Mouse (Mus musculus) intestine, postnatal 0 days (tissue): ENCODE measurements around the gene Tmem259. TPM values are rescaled to one million over a fixed set of nuclear protein-coding genes. Genes with fewer than 3 reads are reported as not detected.

Experiments used
- ATAC-seq: fragments of 200-750 bp; cut with Nextera tagmentation; 2 replicates; pipeline ENCODE4 v1.8.0; 2017; ENCODE audit warnings: mild to moderate bottlenecking, moderate TSS enrichment, moderate library complexity
- H3K27ac ChIP-seq: fragments of 300-500 bp; sonication (generic); 2 replicates; pipeline ENCODE4 v1.5.1; 2014; ENCODE audit warnings: mild to moderate bottlenecking, low read depth, low read length, moderate library complexity
- H3K27me3 ChIP-seq: fragments of 300-500 bp; sonication (generic); replicated peaks from 2 replicates; pipeline ENCODE4 v1.6.1; 2014; ENCODE audit warnings: low read length, mixed read lengths; ENCODE audit not compliant: control insufficient read depth, insufficient read depth
- H3K36me3 ChIP-seq: fragments of 300-500 bp; sonication (generic); 2 replicates; pipeline ENCODE4 v1.6.1; 2014; ENCODE audit warnings: mild to moderate bottlenecking, moderate library complexity; ENCODE audit not compliant: control insufficient read depth, insufficient read depth
- H3K4me1 ChIP-seq: fragments of 300-500 bp; sonication (generic); replicated peaks from 2 replicates; pipeline ENCODE4 v1.6.1; 2014; ENCODE audit warnings: antibody characterized with exemption, low read length, mixed read lengths; ENCODE audit not compliant: control insufficient read depth, insufficient read depth
- H3K4me2 ChIP-seq: fragments of 300-500 bp; sonication (generic); replicated peaks from 2 replicates; pipeline ENCODE4 v1.6.1; 2014; ENCODE audit warnings: low read depth, mild to moderate bottlenecking, moderate library complexity
- H3K4me3 ChIP-seq: fragments of 300-500 bp; sonication (generic); 2 replicates; pipeline ENCODE4 v1.5.1; 2014; ENCODE audit warnings: low read depth, low read length
- H3K9ac ChIP-seq: fragments of 300-500 bp; sonication (generic); 2 replicates; pipeline ENCODE4 v1.6.1; 2014; ENCODE audit warnings: mild to moderate bottlenecking, low read depth, low read length
- H3K9me3 ChIP-seq: fragments of 300-500 bp; sonication (generic); 2 replicates; pipeline ENCODE4 v1.6.1; 2016; ENCODE audit warnings: mixed run types; ENCODE audit not compliant: control insufficient read depth
- CTCF ChIP-seq: sonication (generic); IDR thresholded peaks from 2 replicates; pipeline ENCODE4 v1.5.1; 2016; ENCODE audit warnings: low read depth, mild to moderate bottlenecking, control low read depth, antibody characterized with exemption, moderate library complexity
- WGBS: fragments of 180-500 bp; shearing (Covaris S2); extraction: QIAGEN DNeasy Blood & Tissue Kit; methylation state at CpG from one replicate; pipeline ENCODE4 v1.1.7; 2014; 5-methylcytosine and 5-hydroxymethylcytosine counted together
- polyA plus RNA-seq: library from polyadenylated mRNA; unstranded; fragments of >200 nt; fragmentation: Nextera tagmentation; extraction: Ambion mirVana; gene quantifications from 2 replicates; pipeline ENCODE4 v1.2.1, GENCODE M21; 2015

Gene Tmem259
- polyA plus RNA-seq, 1 experiment from 2014 or later, result 24.7 TPM

- Histone ChIP-seq H3K4me1 (0 out of 2 replicates have a peak, but pooled peaks cover 5% of the 10 kb centered on the region), H3K9ac (no peak overlapping the region), H3K4me3 (no peak overlapping the region), H3K27me3 (no peaks in the 10 kb centered on the region), H3K36me3 (peaks cover 44% of the 10 kb centered on the region), H3K4me2 (no peak overlapping the region), H3K27ac (no peak overlapping the region), H3K9me3 (no peaks in the 10 kb centered on the region)
- no peak for TF ChIP-seq CTCF
- 90% methylated on average over 22 of the region's 22 CpGs for WGBS
- ATAC-seq, result no peak
These were observed 4.6 kb downstream of the Tmem259 start for GRCm38 (mm10) chr10:79979401-79980155.

- no peak for TF ChIP-seq CTCF
- 95% methylated on average over 21 of the region's 21 CpGs for WGBS
- Histone ChIP-seq H3K9me3 (no peaks in the 10 kb centered on the region), H3K36me3 (peaks cover 44% of the 10 kb centered on the region), H3K9ac (no peak overlapping the region), H3K4me1 (0 out of 2 replicates have a peak, but pooled peaks cover 3% of the 10 kb centered on the region), H3K4me2 (no peak overlapping the region), H3K27ac (no peak overlapping the region), H3K4me3 (no peak overlapping the region), H3K27me3 (no peaks in the 10 kb centered on the region)
- ATAC-seq, result no peak
These were observed 6.1 kb downstream of the Tmem259 start for GRCm38 (mm10) chr10:79978061-79978460.

GRCm38 (mm10) chr10:79977324-79977723 lies 6.8 kb downstream of the Tmem259 start:
- TF ChIP-seq CTCF, result no peak
- peaks cover 44% of the 10 kb centered on the region for H3K36me3 ChIP-seq
- H3K4me2 ChIP-seq, result no peak overlapping the region
- no peaks in the 10 kb centered on the region for H3K4me1 ChIP-seq
- 89% methylated on average over 28 of the region's 28 CpGs for WGBS
- ATAC-seq, result no peak
- H3K27ac ChIP-seq, result no peak overlapping the region
- no peaks in the 10 kb centered on the region for H3K9me3 ChIP-seq
- H3K9ac ChIP-seq, result no peak overlapping the region
- 0 out of 2 replicates have a peak, but pooled peaks cover under 1% of the 10 kb centered on the region for H3K27me3 ChIP-seq
- H3K4me3 ChIP-seq, result no peak overlapping the region

GRCm38 (mm10) chr10:79976722-79977107 lies 7.4 kb downstream of the Tmem259 start:
- Histone ChIP-seq H3K4me3 (no peak overlapping the region), H3K27me3 (peaks cover 7% of the 10 kb centered on the region; the same call in 1 of the 2 replicates), H3K9ac (no peak overlapping the region), H3K4me1 (no peaks in the 10 kb centered on the region), H3K9me3 (no peaks in the 10 kb centered on the region), H3K27ac (peak overlapping the region; percentile 21; the same call in 1 of the 2 replicates), H3K4me2 (no peak overlapping the region), H3K36me3 (peaks cover 44% of the 10 kb centered on the region)
- ATAC-seq, result no peak
- WGBS, result 75% methylated on average over 24 of the region's 36 CpGs
- TF ChIP-seq CTCF, result no peak

- Histone ChIP-seq H3K36me3 (peaks cover 44% of the 10 kb centered on the region), H3K4me1 (no peaks in the 10 kb centered on the region), H3K4me2 (no peak overlapping the region), H3K27me3 (peaks cover 11% of the 10 kb centered on the region), H3K9me3 (no peaks in the 10 kb centered on the region), H3K9ac (no peak overlapping the region), H3K4me3 (no peak overlapping the region), H3K27ac (peak overlapping the region; percentile 21; the same call in 1 of the 2 replicates)
- no peak for TF ChIP-seq CTCF
- no peak for ATAC-seq
- WGBS, result 90% methylated on average over 28 of the region's 28 CpGs
These were observed 7.9 kb downstream of the Tmem259 start for GRCm38 (mm10) chr10:79976071-79976721.

- TF ChIP-seq CTCF, result no peak
- H3K9me3 ChIP-seq, result no peaks in the 10 kb centered on the region
- H3K4me2 ChIP-seq, result no peak overlapping the region
- peaks cover 44% of the 10 kb centered on the region for H3K36me3 ChIP-seq
- H3K27me3 ChIP-seq, result peaks cover 23% of the 10 kb centered on the region
- no peaks in the 10 kb centered on the region for H3K4me1 ChIP-seq
- no peak for ATAC-seq
- H3K9ac ChIP-seq, result no peak overlapping the region
- no peak overlapping the region for H3K27ac ChIP-seq
- H3K4me3 ChIP-seq, result no peak overlapping the region
- 86% methylated on average over 8 of the region's 8 CpGs for WGBS
These were observed 9.5 kb downstream of the Tmem259 start for GRCm38 (mm10) chr10:79974668-79975067.
